Mouse (Mus musculus): ENCODE data around the gene Hrh3. TPM values are rescaled to one million over a fixed set of nuclear protein-coding genes. Genes with fewer than 3 reads are reported as not detected.

Hrh3 gene
- total RNA-seq, 2 experiments from 2014 or later, result 0.13 TPM; not detected in 1

DNA sequence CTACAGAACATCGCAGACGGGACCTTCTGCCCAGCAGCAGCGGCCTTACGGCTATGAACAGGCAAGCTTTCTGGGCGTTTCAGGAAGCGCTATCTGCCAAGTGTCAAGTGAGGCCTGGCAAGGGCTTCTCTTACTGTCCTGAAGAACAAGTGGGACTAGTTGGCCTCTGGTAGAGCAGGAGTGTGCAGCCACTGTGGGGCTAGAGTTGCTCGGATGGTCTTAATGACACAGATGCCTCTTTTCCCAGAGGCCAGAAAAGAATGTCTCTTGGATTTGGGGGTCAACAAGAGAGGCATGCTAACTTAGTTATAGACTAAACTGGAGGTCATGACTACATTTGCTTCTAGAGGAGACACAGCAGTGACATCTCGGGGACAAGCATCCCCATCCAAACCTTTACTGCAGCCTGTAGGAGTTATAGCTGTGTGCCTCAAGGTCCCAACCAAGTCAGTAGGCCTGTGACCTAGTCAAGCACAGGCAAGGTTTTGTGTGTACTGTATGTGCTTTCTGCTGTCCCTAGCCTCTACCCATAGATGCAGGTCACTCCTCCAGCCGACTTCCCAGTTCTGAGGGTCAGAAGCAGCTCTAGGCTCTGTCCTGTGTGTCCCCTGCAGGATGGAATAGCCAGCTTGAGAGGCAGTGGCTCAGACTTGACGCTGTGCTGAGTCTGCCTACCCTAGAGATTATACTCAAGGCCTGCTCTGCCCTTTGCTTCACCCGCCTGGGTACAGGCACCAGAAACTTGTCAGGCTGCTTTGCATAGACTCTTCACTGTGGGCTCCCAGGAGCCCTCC is 40.8 kb downstream of the Hrh3 start:
- no peak for DNase-seq

DNA sequence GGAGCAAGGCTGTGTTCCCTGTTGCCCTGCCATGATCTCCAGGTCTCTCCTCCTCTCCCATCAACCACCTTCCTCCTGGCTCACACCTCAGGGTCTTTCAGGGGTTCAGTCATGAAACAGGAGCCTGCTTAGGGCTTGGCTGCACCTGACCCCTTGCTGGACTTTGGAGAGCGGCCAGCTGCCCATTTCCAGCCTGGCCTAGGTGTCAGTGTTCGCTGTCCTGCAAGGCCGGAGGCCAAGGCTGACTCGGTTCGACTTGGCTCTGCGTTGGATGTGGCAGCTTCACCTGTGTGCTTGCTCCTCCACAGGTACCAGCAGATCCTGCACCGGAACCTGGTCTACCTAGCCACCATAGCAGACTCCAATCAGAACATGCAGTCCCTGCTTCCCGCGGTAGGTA is 51.3 kb downstream of the Hrh3 start:
- DNase-seq, result no peak

DNA sequence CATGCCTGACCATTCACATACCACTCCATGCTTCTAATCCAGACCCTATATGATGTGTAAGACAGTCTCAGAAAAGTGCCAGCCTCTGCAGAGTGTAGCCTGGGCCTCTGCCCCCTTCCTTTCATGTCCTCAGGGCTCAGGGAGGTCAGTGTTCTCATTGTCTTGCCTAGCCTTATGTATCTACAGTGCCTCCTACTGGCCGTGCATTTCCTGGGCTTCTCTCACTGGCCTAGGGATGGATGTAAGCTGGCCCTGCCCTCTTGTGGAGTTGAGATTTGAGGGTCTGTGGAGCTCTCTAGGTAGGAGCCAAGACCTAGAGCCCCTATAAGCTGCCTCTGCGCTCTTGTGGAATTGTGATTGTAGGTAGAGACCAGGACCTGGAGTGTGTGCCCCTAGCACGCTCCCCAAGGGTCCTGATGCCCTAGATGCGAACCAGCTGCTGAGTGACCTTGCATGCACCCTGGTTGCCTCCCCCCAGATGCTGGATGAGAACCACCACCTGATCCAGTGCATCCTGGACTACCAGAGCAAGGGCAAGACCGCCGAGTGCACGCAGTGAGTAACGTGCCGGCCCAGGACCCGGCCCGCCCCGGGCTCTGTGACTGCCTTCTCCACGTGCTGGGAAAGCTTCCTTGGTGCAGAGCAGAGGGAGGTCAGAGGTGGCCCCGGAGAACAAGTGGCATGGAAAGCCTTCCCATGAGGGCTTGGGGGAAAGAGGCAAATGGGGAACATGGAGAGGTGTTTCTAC is 52.1 kb downstream of the Hrh3 start:
- peak in 1 of 2 experiments; percentile 15 for DNase-seq

DNA sequence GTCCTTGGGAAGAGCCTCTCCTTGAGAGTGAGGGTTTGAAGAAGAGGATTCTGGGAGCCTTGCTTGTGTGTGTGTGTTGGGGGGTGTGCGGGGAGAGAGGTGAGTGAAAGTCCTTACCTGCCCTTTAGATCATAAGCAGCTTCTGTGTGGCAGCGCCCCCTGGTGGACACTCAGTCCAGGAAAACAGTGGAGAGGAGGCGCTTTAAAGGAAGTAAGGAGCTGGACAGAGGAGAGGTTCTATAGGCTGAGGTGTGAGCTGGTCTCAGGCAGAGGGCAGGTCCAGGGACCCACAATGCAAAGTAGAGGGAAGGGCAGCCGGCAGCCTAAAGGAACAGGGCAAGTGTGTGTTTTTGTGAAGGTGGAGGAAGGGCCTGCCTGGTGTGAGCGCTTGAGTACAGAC is 53.3 kb downstream of the Hrh3 start:
- DNase-seq, result peak; percentile 83 to 90

Other genes starting within 250 kb of the Hrh3 start
- 10 to 100 TPM; 17.8 to 23.7 TPM for gene Taf4, start 127.8 kb downstream of the Hrh3 start, total RNA-seq (2021)
- gene Lsm14b, start 79.5 kb downstream of the Hrh3 start, total RNA-seq (2021), result 10 to 100 TPM; 43.0 to 44.9 TPM
- gene Psma7, start 62.1 kb downstream of the Hrh3 start, total RNA-seq (2021), result 100 to 1,000 TPM; 246 to 260 TPM
- gene Ss18l1, start 62.0 kb downstream of the Hrh3 start, total RNA-seq (2021), result 10 to 100 TPM; 10.1 to 10.3 TPM
- gene Mtg2, start 33.9 kb downstream of the Hrh3 start, total RNA-seq (2021), result 10 to 100 TPM; 15.9 to 17.4 TPM
- 10 to 100 TPM; 37.8 to 44.3 TPM for gene Osbpl2, start 14.8 kb upstream of the Hrh3 start, total RNA-seq (2021)
- 100 to 1,000 TPM; 148 to 182 TPM for gene Adrm1, start 67.0 kb upstream of the Hrh3 start, total RNA-seq (2021)
- 10 to 100 TPM; 25.7 to 74.5 TPM for gene Lama5, start 121.4 kb upstream of the Hrh3 start, total RNA-seq (2021)
- gene Rps21, start 152.9 kb upstream of the Hrh3 start, total RNA-seq (2021), result 100 to 1,000 TPM; 736 to 838 TPM
- 10 to 100 TPM; 14.0 to 14.2 TPM for gene Cables2, start 169.0 kb upstream of the Hrh3 start, total RNA-seq (2021)
- not detected for gene Rbbp8nl, start 185.4 kb upstream of the Hrh3 start, total RNA-seq (2021)
- gene Gata5, start 230.2 kb upstream of the Hrh3 start, total RNA-seq (2021), result under 1 TPM in 1 of 2 experiments, not detected in 1; 0.10 TPM